Mouse (Mus musculus) cerebellum, adult 9-11 months (tissue): ENCODE data around the gene Dll4.
A peak's percentile ranks its signal among the peaks of the same experiment; 100 is the strongest.

Experiments used
- DNase-seq: peaks from one replicate; pipeline ENCODE4 v3.0.0; 2022

Gene Dll4

GRCm38 (mm10) chr2:119312380-119312958 lies 13.1 kb upstream of the Dll4 start:
- no peak for DNase-seq

DNA sequence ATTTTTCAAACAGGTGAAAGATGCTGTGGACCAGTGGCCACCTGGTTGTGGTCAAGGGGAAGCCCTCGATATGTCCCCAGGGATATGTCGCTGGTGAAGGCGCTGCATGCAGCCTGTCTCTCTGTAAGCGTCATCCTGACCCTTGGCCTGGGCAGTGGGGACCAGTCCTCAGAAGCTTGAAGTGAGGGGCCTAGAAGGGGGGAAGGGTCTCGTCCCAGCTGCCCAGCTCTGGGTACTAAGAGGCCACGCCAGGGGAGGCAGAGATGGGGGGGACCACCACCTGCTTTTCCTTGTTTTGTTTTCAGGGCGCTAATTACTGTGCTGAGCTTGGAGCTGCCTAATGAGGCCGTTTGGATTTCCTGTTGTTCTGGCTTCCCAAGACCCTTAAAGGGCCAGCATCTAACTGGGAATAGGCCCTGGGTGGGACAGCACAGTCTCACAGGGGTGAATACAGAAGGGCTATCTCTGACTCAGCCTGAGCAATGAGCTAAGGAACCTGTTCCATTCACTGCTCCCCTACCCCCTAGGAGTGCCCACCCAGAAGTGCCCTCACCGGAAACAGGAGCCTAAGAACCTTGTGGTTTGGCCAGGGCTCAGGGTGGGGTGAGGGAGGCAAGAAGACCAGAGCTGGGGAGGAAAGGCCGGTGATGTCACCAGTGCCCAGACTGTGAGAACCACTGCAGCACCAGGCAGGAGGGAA lies 11.7 kb upstream of the Dll4 start:
- DNase-seq: no peak

- no peak for DNase-seq
Observed at GRCm38 (mm10) chr2:119314742-119315310, 10.8 kb upstream of the Dll4 start.

- DNase-seq: no peak
Observed at GRCm38 (mm10) chr2:119318043-119318710, 7.4 kb upstream of the Dll4 start.

GRCm38 (mm10) chr2:119320571-119320970 lies 5.0 kb upstream of the Dll4 start:
- no peak for DNase-seq

GRCm38 (mm10) chr2:119321771-119322586 lies 3.6 kb upstream of the Dll4 start:
- no peak for DNase-seq

DNA sequence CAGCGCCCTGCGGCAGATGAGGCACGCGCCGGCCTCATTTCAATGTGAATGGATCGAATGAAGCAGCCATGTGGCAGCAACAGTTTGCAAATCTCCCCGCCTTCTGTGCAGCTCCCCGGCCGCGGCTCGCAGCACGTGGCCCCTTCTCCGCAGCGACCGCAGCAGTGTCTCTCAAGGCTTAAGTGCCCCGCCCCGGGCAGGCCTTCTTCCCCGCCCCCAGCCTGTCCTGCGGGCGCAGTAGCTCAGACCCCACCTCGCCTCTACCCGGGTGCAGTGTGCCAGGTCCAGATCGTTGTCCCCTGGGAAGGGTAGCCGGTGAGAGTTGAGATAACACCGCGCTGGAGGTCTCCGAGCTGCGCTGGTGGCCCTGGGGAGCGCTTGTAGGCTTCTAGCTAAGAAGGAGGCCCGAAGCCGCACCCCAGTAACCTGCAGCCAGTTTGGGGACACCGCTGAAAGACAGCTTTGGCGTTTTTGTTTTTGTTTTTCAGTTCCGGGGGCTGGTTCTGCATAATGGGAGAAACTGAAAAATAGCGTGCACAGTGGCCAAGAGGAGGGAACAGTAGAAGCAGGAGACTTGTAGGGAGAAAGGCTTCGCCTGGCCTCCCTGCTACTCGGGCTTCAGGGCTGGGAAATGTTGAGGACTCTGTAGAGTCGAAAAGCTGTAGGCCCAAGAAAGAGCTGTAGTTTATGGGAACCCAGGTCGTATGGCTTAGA lies 2.8 kb upstream of the Dll4 start:
- no peak for DNase-seq

DNA sequence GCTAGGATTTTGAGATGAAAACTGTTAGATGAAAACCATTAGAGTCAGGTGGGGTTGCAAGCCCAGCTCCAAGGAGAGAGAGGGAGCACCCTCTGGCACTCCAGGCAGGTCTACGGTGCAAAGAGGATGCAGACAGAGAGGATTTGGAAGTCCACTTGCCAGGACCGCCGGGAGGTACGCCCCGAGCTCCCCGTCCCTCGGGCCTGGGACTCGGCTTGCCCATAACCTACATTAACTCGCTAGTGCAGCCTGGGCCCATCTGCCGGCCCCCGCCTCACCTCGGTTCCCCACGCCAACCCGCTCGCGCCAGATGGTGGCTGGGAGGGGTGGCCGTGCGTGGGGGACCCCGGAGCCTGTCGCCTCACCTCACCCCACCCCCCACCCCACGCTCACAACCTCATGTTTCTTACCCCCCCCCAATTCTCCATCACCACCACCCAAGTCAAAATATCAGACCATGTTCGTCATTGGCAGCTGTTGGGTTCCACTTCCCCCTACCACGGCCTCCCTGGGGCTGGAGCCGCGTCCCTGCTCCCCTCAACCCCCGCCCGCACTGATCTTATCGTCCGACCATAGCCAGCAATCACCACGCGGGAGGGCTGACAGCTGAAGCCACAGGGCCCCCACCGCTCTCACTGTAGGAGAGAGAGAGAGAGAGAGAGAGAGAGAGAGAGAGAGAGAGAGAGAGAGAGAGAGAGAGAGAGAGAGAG lies 1.6 kb upstream of the Dll4 start:
- no peak for DNase-seq

DNA sequence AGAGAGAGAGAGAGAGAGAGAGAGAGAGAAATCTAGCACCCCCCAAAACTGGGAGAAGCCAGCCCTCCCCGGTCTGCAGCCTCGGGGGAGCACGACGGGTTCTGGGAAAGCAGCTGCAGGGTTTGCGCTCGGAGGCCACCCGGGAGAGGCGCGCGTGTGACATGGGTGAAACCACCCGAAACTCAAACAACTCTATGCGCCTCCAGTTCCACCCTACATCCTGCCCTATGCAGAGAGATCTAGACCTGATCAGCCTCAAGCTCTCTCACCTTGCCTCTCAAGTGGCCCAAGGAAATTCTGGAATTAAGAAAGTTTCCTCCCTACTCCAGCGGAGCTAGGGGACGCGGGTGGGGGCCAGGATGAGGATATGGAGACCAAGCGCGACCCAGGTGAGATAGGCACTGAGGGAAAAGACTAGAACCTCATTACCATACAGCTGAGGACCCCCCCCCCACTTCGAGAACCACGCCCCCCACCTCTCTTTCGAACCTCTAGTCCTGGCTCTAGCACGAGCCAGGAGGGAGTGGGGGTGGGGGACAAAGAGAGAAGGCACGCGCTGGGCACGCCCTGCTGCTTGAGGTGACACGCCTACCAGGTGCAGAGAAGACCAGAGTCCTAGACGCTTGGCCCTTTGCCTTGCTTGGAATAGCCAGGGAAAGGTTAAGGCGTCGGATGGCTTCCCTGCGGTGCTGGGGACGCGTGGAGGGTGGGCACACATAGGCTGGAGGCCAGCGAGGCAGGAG lies 837 bp upstream of the Dll4 start:
- no peak for DNase-seq

DNA sequence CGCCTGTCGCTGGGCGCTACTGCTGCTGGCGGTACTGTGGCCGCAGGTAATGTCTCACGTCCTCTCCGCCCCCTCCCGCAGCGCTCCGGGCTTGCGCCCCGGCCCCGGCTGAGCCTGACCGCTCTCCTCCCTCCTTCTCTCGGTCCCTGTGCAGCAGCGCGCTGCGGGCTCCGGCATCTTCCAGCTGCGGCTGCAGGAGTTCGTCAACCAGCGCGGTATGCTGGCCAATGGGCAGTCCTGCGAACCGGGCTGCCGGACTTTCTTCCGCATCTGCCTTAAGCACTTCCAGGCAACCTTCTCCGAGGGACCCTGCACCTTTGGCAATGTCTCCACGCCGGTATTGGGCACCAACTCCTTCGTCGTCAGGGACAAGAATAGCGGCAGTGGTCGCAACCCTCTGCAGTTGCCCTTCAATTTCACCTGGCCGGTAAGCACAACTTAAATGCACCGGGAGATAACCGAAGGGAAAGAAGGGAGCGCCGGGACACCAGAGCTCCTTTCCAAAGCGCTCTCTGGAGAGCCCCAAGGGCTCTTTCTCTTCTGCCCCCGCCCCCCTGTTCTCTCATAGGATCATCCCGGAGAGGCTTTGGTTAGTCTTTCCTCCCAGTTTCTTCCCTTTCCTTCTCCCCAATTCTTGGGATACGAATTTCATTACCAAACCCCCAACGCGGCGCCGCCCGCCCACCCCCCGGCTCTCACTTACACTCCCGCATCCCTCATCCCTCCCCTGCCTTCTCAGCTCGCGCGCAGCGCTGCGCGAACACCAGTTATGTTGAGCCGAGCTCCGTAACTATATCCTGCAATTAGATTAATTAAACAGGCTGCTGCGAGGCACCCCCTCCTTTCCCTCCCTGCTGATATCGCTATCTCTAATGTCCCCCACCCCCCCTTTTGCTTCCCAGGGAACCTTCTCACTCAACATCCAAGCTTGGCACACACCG lies 847 bp downstream of the Dll4 start:
- DNase-seq: no peak

GRCm38 (mm10) chr2:119327102-119327480 lies 1.5 kb downstream of the Dll4 start:
- DNase-seq: peak; percentile 67

GRCm38 (mm10) chr2:119327942-119328526 lies 2.5 kb downstream of the Dll4 start:
- no peak for DNase-seq

GRCm38 (mm10) chr2:119328546-119328945 lies 3.0 kb downstream of the Dll4 start:
- DNase-seq: no peak

DNA sequence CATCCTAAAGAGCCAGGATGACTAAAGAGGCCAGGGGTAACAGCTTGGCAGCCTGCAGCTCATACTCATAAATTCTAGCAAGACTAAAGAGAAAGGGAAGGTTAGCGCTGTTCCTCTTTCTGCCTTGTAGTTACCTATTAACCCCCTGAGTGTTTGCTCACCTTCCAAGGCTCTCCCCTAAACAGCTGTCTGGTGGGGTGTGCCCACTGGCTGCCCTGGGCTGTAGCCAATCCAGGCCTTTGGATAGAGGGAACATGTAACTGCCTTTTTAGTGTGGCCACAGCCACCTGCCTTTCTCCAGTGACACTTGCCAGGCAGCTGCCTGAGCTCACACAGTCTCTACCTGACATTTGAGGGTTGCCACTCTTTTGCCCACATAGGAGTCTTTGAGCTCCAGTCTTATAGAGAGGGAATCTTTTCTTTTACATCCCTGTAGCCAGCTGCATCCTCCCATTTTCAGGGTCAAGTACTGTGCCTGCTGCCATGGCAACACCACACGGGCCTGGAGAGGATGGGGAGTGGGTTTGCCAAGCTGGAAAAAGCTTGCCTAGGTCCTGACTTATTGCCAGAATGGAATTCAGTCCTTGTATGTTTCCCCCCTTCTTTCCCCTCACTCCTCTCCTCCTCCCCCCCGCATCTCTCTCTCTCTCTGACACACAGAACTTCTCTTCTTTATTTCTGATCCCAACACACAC lies 3.7 kb downstream of the Dll4 start:
- no peak for DNase-seq

DNA sequence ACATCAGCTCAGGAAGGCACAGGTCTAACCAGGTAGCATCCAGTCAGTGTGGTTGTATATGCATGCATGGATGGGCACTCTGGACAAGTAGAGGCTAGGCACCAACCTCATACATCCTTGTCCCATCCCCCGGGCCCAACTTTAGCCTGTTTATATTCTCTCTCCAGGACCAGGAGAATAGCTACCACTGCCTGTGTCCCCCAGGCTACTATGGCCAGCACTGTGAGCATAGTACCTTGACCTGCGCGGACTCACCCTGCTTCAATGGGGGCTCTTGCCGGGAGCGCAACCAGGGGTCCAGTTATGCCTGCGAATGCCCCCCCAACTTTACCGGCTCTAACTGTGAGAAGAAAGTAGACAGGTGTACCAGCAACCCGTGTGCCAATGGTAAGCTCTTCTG lies 5.2 kb downstream of the Dll4 start:
- DNase-seq: no peak

DNA sequence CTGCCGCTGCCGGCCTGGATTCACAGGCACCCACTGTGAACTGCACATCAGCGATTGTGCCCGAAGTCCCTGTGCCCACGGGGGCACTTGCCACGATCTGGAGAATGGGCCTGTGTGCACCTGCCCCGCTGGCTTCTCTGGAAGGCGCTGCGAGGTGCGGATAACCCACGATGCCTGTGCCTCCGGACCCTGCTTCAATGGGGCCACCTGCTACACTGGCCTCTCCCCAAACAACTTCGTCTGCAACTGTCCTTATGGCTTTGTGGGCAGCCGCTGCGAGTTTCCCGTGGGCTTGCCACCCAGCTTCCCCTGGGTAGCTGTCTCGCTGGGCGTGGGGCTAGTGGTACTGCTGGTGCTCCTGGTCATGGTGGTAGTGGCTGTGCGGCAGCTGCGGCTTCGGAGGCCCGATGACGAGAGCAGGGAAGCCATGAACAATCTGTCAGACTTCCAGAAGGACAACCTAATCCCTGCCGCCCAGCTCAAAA lies 6.6 kb downstream of the Dll4 start:
- DNase-seq: no peak

DNA sequence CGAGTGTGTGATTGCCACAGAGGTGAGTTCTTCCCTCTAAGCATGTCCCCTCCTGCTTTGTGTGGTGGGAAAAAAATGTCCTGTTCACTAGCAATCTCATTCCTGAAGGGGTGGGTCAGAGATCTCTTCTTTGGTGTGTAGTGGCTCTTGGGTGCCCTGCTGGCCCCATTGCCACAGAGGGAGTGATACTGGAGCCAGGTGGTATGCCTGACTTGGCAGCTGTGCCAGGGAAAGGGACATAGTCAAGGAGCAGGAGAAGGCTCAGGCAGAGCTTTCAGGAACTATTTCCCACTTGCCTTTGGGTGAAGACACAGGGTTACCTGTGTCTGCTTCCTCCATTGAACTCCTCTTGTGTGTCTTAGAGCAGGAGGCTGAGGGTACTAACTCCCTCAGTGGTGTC lies 8.6 kb downstream of the Dll4 start:
- no peak for DNase-seq

- no peak for DNase-seq
Observed at GRCm38 (mm10) chr2:119334964-119335525, 9.5 kb downstream of the Dll4 start.
